Mouse (Mus musculus): ENCODE results near the gene Taf6. TPM values are rescaled to one million over a fixed set of nuclear protein-coding genes. Genes with fewer than 3 reads are reported as not detected.
A peak's percentile ranks its signal among the peaks of the same experiment; 100 is the strongest.

The Taf6 gene
- polyA plus RNA-seq, 1 experiment from 2014 or later = 58.9 TPM

MicroRNA genes within 50 kb of the gene (microRNA counts, 519-probe panel; counts per million panel counts)
- microRNA mmu-miR-106b (3,379 counts per million, percentile 87 among the panel's probes with 10 or more counts), microRNA mmu-miR-25 (4,019 counts per million, percentile 93 among the panel's probes with 10 or more counts), microRNA mmu-miR-93 (3,286 counts per million, percentile 86 among the panel's probes with 10 or more counts)

Small RNA genes within 50 kb of the gene (microRNA-seq; reads per million reads assigned to microRNA genes)
- 3,953 reads per million, percentile 91 among the genes with 10 or more reads in this experiment for gene Mir106b
- 379 reads per million, percentile 71 among the genes with 10 or more reads in this experiment for gene Mir25
- 5,976 reads per million, percentile 93 among the genes with 10 or more reads in this experiment for gene Mir93

Other genes starting within 250 kb of the Taf6 start
- 0.26 TPM in 1 of 2 replicates, not detected in the other for gene Gjc3, start 224.4 kb downstream of the Taf6 start, polyA plus RNA-seq (2015; fragmentation: Nextera tagmentation; extraction: Ambion mirVana)
- gene Azgp1, start 205.9 kb downstream of the Taf6 start, polyA plus RNA-seq (2015; fragmentation: Nextera tagmentation; extraction: Ambion mirVana) = 0.22 TPM in 1 of 2 replicates, not detected in the other
- not detected in 2 replicates for gene Smok3a, start 166.2 kb downstream of the Taf6 start, polyA plus RNA-seq (2015; fragmentation: Nextera tagmentation; extraction: Ambion mirVana)
- gene Smok3b, start 166.0 kb downstream of the Taf6 start, polyA plus RNA-seq (2015; fragmentation: Nextera tagmentation; extraction: Ambion mirVana) = not detected in 2 replicates
- not detected in 2 replicates for gene Smok3c, start 134.3 kb downstream of the Taf6 start, polyA plus RNA-seq (2015; fragmentation: Nextera tagmentation; extraction: Ambion mirVana)
- gene Zkscan1, start 102.4 kb downstream of the Taf6 start, polyA plus RNA-seq (2015; fragmentation: Nextera tagmentation; extraction: Ambion mirVana) = 8.9 and 10.1 TPM in 2 replicates
- 37.6 and 42.7 TPM in 2 replicates for gene Zscan21, start 70.5 kb downstream of the Taf6 start, polyA plus RNA-seq (2015; fragmentation: Nextera tagmentation; extraction: Ambion mirVana)
- 11.5 and 12.0 TPM in 2 replicates for gene Zfp113, start 31.7 kb downstream of the Taf6 start, polyA plus RNA-seq (2015; fragmentation: Nextera tagmentation; extraction: Ambion mirVana)
- gene Cops6, start 26.4 kb downstream of the Taf6 start, polyA plus RNA-seq (2015; fragmentation: Nextera tagmentation; extraction: Ambion mirVana) = 280 and 293 TPM in 2 replicates
- gene Ap4m1, start 15.4 kb downstream of the Taf6 start, polyA plus RNA-seq (2015; fragmentation: Nextera tagmentation; extraction: Ambion mirVana) = 11.6 and 13.0 TPM in 2 replicates
- gene Mcm7, start 15.0 kb downstream of the Taf6 start, polyA plus RNA-seq (2015; fragmentation: Nextera tagmentation; extraction: Ambion mirVana) = 113 and 126 TPM in 2 replicates
- 22.3 and 23.8 TPM in 2 replicates for gene Cnpy4, start within 50 bp of the Taf6 start, polyA plus RNA-seq (2015; fragmentation: Nextera tagmentation; extraction: Ambion mirVana)
- gene Mblac1, start 6.9 kb upstream of the Taf6 start, polyA plus RNA-seq (2015; fragmentation: Nextera tagmentation; extraction: Ambion mirVana) = 6.1 and 6.3 TPM in 2 replicates
- gene Nxpe5, start 38.4 kb upstream of the Taf6 start, polyA plus RNA-seq (2015; fragmentation: Nextera tagmentation; extraction: Ambion mirVana) = not detected in 2 replicates
- gene Lamtor4, start 68.0 kb upstream of the Taf6 start, polyA plus RNA-seq (2015; fragmentation: Nextera tagmentation; extraction: Ambion mirVana) = 71.9 and 79.3 TPM in 2 replicates
- gene BC037034, start 76.6 kb upstream of the Taf6 start, polyA plus RNA-seq (2015; fragmentation: Nextera tagmentation; extraction: Ambion mirVana) = 2.2 and 3.0 TPM in 2 replicates
- 0.45 and 0.65 TPM in 2 replicates for gene Gal3st4, start 85.4 kb upstream of the Taf6 start, polyA plus RNA-seq (2015; fragmentation: Nextera tagmentation; extraction: Ambion mirVana)
- 0.09 and 0.10 TPM in 2 replicates for gene Gm43720, start 92.5 kb upstream of the Taf6 start, polyA plus RNA-seq (2015; fragmentation: Nextera tagmentation; extraction: Ambion mirVana)
- 5.7 and 7.7 TPM in 2 replicates for gene Gpc2, start 92.6 kb upstream of the Taf6 start, polyA plus RNA-seq (2015; fragmentation: Nextera tagmentation; extraction: Ambion mirVana)
- 2.0 and 2.2 TPM in 2 replicates for gene Stag3, start 92.8 kb upstream of the Taf6 start, polyA plus RNA-seq (2015; fragmentation: Nextera tagmentation; extraction: Ambion mirVana)
- gene Pvrig, start 154.5 kb upstream of the Taf6 start, polyA plus RNA-seq (2015; fragmentation: Nextera tagmentation; extraction: Ambion mirVana) = 0.14 and 0.17 TPM in 2 replicates